Mouse (Mus musculus) brain, embryonic 18.5 days (tissue): ENCODE measurements around the gene Ccnd3.
"Not testable (repeated sequence)": the region's sequence is repeated elsewhere in the genome, so short reads cannot be mapped to it uniquely, and the experiment has no call there.

Experiments
- DNase-seq: peaks from one replicate; pipeline ENCODE4 v3.0.0-alpha.2; 2012; ENCODE audit warnings: low read depth, low spot score

Ccnd3 gene

DNA sequence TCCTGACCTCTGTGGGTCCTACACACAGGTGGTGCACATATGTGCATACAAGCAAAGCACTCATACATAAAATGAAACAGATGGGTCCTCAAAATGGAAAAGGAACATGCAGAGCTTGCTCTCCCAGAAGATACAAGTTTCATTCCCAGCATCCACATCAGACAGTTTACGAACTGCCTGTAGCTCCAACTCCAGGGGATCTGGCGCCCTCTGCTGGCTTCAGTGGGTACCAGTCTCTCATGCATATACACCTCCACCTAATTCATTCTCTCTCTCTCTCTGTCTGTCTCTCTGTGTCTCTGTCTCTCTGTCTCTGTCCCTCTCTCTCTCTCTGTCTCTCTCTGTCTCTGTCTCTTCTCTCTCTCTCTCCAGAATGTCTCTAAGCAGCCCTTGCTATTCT is 22.4 kb upstream of the Ccnd3 start:
- no peak for DNase-seq

DNA sequence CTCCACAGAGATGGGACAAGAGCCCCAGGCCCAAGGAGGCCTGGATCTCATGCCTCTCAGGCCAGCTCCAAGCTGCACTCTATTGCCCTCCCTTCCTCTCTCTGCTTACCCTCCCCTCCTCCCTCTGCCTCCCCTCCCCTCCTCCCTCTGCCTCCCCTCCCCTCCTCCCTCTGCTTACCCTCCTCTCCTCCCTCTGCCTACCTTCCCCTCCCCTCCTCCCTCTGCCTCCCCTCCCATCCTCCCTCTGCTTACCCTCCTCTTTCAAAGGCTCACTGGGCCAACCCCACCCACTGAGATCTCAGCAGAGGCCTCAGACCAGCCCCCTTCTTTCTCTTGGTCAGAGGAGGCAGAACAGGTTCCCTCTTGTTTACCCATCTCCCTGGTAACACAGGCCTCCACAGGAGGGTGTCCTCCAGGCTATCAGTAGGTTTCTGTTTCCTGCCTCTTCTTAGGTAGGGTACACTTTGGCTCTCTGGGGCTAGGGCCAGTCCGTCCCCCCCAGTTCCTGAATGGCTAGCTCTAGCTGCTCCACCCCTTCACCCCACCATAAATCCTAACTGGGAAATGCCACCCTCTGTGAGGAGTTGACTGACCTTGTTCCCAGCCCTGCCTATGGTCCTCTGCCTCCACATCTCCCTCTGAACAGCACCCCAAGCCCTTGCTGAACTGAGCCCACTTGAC is 20.5 kb upstream of the Ccnd3 start:
- no peak for DNase-seq

DNA sequence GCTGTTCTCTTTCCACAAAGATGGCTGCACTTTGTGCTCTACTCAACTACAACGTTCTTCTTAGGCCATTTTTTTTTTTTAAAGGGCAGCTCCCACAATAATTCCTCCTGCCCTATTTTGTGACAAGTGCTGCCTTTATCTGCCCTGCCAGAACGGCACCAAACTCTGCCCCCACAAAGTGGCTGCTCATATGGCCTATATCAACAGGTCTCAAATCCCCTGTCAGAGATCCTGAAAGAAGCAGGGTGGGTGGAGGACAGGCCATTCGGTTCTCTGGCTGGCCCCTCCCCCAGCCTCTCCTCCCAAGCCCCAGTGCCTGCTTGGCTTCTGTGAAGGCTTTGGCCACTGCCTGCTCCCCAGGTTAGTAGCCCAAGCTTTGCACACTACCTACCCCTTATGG is 19.9 kb upstream of the Ccnd3 start:
- DNase-seq: no peak

DNA sequence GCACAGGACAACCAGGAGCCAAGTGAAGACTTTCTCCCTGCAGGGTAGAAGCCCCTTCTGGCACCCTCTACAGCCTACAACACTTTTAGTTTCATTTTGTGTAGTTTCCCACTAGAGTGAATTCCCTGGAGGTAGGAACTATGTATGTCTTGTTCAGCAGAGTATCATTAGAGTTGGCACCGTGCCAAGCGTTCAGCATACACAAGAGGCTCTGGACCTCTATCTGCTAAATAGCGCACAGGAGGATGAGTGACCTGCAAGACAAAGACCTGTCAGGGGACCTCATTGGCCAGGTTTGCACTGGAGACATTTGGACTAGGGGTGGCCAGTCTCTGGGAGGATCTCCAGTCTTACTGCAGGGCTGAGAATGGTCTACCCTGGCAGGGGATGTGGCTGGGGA is 19.1 kb upstream of the Ccnd3 start:
- no peak for DNase-seq

DNA sequence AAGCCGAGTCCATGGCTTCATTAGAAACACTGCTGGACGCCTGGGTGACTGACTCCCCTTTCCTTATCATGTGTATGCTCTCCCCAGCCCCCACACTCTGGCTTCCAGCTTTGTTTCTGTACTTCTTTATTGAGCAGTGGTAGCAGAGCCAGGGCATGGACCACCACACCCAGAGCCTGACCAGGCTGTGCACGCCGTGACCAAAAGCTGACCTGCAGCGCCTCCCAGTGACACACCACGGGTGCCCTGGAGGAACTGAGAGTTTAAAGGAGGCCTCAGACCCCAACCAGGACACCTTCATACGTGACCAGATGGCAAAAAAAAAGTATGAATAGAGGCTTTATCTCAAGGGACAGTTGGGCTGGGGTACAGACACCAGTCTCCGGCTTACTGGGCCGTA is 14.1 kb upstream of the Ccnd3 start:
- DNase-seq: no peak

DNA sequence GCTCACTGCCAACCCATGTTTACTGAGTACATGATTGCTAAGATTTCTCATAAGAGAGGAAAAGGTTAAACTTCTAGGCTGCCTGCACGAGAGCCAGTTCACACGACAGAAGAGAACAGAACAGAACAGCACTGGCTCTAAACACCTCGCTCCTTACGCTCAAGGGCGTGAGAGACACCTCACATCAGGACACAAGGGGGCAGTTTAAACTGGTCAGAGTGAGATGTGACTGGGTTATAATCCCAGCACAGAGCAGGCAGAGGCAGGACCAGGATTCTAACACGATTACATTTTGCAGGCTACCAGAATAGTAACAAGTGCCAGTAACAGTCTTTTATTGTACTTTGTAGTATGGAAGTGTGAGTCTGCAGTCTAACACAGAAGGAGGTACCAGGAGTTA is 12.1 kb upstream of the Ccnd3 start:
- DNase-seq: no peak

DNA sequence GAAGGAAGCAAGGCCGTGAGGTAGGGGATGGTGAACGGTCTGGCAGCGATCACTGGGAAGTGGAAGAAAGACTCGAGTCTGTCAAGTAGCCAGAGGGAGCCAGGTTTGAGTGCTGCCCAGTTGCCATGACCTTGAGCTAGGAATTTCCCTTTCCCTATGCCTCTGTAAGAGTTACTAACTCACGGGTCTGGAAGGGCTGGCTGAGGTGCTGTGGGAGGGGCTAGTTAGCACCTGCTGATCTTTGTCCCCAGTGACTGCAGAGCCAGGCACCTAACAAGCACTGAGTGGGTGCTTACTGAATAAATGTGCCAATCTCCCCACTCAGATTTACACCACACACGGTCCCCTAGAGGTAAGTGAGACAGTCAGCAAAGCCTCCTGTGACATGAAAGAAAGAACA is 11.2 kb upstream of the Ccnd3 start:
- no peak for DNase-seq

DNA sequence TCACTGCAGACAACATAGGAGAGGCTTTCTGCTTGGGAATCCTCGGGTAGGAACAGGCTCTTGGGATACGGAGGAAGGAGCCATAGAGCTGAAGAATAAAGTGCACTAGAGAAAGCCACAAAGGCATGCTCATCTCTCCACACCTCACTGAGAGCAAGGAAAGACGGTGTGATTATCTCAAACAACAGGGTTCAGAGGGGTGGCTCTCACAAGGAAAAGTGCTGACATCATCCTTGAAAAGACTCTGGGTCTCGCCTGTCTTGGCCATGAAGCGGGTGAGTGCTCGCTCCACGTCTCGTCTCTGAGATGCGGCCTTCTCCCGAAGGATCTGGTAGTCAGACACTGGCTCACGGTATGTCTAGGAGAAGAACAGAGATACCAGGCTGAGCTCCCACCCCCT is 10.7 kb upstream of the Ccnd3 start:
- DNase-seq: no peak

DNA sequence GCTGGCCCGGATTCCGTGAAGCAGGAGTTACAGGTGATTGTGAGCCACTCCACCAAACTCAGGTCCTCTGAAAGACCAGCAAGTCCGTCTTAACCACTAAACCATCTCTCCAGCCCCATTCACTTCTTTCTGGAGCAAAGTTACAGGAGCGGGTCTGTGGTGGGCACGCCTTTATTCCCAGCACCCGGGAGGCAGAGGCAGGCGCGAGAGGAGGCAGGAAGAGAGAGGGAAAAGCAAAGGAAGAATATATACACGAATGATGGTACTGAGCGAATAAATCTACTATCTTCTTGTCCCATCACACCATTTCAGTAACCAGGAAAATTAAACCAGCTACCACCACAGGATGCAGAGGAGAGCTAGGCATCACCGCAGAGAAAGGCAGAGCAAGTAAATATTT is 3.3 kb upstream of the Ccnd3 start:
- DNase-seq: no peak

DNA sequence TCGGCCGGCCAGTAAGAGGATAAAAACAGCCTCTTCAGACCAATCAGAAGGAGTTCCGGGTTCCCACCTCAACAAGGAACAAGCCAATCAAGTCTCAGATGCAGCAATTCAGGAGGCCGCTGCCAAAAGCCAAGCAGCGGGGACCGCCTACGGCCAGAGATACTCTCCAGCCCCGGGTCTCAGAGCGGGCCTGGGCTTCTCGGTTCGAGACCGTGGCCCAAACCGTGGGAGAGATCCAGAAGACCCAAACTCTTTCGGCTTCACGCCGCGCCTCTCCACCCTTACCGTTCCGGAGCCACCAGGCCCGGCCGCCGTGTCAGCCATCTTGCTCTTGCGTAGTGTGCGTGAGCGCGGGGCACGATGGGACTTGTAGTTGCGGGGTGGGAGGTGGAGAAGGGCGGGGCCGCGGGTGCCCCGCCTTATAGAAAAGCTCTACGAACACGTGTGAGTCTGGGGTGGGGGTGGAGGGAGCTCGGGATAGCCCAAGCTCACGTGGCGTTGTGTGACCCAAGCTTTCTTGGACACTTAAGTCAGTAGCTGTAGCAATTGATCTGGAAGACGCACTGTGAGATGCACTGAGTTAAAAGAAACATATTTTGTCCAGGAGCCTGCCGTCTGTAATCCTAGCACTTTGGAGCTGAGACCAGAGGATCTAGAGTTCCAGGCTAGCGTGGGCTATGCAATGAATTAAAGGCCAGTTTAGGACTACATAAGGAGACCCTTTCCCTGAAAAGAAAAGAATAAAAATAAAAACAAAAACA is 2.7 kb upstream of the Ccnd3 start, which contains the start of gene Taf8:
Gene Taf8, minus strand, starts transcription at position 347 of the 761 bp plus-strand sequence.
- DNase-seq: peak; percentile 83

DNA sequence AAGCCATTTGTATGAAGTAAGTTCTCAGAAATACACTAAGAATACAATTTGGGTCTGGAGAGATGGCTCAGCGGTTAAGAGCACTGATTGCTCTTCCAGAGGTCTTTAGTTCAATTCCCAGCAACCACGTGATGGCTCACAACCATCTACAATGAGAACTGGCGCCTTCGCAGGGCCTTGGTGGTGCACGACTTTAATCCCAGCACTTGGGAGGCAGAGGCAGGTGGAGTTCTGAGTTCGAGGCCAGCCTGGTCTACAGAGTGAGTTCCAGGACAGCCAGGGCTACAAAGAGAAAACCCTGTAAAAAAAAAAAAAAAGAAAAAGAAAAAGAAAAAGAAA is 2.2 kb upstream of the Ccnd3 start:
- not testable (repeated sequence) for DNase-seq

DNA sequence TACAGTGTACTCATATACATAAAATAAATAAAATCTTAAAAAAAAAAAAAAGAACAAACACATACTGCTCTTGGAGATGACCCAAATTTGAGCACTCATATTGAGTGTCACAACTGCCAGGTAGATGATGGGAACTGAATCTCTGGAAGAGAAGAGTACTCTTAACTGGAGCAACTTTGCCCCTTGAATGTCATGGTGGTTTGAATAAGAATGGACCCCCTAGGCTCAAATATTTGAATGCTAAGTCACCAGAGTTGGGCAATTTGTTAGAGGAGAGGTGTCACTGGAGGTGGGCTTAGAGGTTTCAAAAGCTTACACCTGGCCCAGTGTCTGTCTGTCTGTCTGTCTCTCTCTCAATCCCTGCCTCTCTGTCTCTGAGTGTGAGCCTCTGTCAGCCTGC is 1.2 kb upstream of the Ccnd3 start:
- DNase-seq: no peak

DNA sequence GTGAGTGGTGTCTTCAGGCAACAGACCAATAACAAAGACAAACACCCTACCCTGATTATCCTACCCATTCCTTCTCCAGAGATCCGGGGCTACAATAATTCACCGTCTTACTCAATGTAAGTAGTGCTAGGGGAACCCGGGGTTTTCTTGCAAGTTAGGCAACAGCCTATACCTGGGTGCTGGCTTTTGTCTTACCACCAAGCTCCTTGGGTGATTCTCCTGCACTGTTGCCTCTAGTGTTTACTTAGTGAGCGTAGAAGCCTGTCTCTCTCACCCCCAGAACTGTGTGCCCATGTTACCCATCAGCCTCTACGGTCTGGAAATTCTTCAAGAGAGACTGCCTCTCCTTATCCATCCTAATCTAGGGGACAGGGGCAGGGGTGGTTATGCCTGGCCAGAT is 623 bp upstream of the Ccnd3 start:
- no peak for DNase-seq

DNA sequence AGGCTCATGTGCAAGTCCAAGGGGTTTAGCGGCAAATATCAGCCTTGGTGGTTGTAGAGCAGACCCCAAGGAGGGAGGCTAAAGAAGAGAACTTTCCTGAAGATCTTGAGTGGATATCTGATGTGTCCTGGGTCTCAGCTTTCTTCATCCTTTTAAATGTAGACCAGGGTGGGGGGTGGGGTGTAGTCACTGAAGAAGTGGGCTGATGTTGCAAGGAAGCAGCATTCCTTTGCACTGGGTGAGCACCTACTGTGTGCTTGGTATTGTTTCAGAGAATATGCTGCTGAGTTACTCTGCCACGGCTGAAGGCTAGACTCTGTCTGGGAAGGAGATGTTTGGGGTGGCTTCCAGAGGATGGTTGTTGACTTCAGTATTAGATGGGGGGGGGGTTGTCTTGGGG is 715 bp downstream of the Ccnd3 start:
- DNase-seq: no peak

DNA sequence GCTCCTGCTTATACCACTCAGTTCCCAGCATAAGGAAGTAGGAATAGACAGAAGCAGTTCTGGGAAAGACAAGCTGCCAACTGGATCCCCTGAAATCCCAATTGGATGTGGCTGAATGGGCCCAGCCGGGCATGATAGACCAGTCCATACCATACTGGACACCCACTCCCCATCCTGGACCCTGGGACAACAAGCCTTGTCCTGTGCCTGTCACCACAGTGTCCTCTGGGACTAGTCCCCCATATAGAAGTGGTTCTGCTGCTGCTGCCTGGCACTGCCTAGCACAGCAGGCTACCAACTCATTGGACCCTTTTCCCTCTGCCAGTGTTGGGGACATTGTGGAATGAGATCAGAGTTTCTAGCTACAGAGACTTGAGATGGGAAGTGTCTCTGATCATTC is 1.2 kb downstream of the Ccnd3 start:
- no peak for DNase-seq

DNA sequence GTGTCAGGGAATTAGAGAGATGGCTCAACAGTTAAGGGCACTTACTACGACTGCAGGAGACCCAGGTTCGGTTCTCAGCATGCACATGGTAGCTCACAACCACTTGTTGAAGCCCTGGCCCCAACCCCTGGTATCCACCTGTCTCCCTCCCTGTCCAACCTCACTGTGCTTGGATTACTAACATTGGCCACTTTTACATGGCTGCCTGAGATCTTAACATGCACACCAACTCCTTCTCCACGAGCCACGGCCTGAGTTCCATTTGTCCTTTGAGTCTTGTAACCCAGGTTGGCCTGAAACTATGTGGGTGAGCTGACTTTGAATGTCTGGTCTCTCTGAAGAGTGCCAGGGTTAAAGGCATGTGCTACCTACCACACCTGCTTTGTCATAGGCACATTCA is 1.8 kb downstream of the Ccnd3 start:
- no peak for DNase-seq

DNA sequence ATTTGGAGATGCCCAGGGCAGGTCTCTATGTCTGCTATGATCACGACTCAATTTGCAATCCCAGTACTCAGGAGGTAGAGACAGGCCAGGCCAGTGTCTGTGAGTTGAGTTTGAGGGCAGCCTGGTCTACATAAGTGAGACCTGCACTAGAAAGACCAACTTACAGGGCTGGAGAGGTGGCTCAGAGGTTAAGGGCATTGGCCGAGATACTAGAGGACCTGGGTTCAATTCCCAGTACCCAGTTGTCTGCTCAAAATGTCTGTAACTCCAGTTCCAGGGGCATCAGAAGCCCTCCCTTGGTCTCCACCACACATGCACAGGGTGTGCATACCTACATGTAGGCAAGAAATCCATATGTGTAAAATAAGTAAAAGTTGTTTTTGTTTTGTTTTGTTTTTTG is 2.7 kb downstream of the Ccnd3 start:
- no peak for DNase-seq

DNA sequence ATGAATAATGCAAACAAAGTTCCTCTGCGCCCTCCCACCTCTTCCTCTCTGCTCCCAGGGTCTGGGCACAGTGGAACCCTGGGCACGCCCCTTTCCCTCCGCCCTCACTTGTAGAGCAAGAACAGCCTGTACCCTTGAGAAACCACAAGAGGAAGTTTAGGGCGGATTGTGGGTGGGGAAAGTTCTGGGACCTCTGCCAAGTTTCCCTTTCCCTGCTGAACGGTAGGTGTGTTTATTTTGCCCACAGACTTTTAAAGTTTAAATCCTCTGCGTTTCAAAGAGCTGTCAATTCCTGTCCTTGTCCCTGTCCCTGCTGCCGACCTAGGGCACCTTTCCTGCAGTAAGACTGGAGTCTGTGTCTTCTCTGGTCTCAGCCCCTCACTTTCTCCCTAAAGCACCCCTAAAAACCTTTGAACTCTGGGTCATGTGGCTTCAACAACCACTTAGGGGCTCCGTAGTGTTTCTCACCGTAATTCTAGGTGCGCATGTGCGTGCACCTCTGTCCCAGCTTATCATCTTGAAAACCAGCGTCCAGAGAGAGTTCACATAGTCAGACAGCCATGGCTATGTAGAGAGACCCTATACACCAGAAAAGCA is 3.3 kb downstream of the Ccnd3 start:
- DNase-seq: peak; percentile 30

DNA sequence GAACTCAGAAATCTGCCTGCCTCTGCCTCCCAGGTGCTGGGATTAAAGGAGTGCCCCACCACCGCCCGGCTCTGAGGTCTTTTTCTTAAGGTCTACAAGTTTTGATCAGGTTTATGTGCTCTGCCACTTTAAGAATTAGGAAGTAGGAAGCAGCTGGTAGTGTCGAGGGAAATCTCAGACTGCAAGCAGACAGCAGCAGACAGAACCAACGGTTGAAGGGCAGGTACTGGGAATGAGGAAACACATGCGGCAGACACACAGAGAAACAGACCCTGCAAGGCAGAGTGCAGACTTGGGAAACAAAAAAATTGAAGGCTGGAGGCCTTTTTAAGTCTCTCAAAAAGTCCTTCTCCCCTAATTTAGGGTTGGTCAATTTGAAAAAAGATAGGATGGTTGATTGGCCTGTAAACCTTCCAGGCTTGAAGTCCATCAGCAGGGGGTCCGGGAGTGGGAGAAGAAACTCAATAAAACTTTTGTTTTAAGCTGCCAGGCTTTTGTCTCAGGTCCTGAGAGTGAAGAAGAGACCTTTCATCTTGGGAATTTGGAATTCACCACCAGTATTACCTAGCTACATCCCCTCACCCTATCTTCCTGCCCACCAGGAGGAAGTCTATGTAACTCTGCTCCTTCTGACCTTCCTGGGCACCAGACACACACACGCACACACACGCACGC is 4.3 kb downstream of the Ccnd3 start:
- no peak for DNase-seq

DNA sequence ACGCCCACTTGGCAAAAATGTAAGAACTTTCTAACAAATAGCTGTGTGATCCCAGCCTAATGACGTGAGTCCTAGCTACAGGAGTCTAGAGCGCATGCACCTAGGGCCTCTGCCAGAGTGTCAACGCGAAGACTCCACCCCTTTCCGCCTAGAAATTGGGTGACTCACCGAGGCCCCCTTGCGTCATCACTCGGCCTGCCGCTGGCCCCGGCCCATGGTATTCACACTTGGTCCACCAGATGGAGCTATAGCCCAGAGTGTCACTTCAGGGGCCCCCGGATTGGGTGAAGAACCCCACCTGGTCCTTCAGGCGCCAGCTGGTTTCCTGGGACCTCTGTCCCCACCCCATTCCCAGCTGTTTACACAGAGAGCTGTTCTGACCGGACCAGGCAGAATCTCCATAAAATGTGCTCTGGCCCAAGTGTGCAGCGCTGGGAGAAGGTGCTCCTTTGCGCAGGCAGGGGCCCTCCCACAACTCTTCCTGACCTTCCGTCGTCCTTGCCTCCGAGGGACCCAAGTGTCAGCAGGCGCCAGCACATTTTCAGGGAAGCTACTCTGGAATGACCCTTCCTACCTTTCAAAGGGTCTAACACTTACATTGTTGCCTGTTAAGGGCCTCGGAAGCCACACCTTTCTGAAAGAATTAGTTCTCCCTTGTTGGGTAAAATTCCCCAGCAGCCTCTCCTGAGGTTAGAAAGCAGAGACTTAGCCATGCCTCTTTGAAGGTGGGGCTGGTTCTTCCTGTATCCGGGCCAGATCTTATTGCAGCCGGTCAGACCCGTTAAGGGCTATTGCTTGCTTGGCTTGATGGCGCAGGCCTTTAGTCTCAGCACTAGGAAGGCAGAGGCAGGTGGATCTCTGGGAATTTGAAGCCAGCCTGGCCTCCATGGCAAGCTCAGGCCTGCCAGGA is 6.5 kb downstream of the Ccnd3 start:
- peak; percentile 55 for DNase-seq

DNA sequence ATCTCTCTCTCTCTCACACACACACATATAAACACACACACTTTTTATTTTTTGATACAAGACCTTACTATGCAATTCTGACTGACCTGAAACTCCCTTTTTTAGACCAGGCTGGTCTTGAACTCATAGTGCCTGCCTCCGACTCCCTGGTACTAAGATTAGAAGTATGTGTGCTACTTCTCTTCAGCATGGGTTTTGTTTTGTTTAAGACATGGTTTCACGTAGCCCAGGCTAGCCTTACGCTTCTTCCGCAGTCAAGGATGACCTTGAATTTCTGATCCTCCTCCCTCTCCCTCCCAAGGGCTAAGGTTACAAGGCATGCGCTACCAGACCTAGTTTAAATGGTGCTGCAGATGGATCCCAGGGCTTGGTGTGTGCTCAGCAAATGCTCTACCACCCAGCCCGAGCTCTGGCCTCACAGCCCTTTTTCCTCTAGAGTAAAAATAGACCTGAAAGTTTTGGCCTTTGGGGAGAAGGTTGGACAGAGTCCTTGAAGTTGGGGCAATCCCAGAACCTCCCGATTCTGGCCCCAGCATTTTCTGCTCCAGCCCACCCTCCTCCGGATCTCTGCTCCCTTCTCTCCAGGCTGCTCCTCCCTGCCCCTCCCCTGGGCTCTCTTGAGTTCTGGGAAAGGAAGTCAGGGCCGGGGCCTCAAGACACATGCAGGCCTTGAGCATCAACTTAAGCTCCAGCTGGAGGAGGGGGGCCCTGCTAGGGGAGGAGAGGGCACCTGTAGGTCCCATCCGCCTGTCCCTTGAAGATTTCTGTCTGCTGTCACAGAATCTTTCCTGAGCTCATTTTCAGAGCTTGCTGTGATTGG is 8.3 kb downstream of the Ccnd3 start:
- no peak for DNase-seq
